Comparison of ENCODE assay signal across 8 mouse cellular contexts in the genomic region with DNA sequence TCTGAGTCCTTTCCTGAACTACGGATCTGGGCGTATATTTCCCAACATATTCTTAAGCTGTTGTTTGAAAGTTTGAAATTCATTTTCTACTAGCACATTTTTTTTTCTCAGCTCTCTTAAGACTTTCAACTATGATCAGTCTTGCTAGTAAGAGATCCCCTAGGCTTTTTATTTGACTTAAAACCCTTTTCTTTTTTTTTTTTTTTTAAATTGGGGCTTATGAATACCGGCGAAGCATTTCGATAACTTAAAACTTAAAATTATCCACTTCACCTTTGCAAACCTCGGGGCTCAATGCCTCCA. TPM values are rescaled to one million over a fixed set of nuclear protein-coding genes. Genes with fewer than 3 reads are reported as not detected.
DNase-seq lines count a peak whose midpoint lies in the region; ATAC-seq and TF ChIP-seq lines count a peak whose summit lies in the region.

No protein-coding gene starts in this region.

- no peaks in the 10 kb centered on the region for H3K9me3 ChIP-seq in forebrain, embryonic 12.5 days
- H3K9me3 ChIP-seq in liver, embryonic 12.5 days (replicated peaks): no peaks in the 10 kb centered on the region

- intact Hi-C loops in heart, adult 2 months (cut with DNase I): loop anchor here (2.0 to 5.0 kb wide), 3 partner anchors 35 to 220 kb away; a partner anchor contains a TSS
- intact Hi-C loops in heart, postnatal 25 days (cut with DNase I): loop anchor here (5.0 kb wide), 3 partner anchors 140 to 215 kb away; no protein-coding TSS in a partner anchor

- no peak for ATAC-seq in forebrain, embryonic 12.5 days (ENCODE audit: low FRiP score)
- no peak for ATAC-seq in liver, embryonic 12.5 days
- no peak for ATAC-seq in inflammation-experienced regulatory T-cells, adult 6 months

- peak overlapping the region; percentile 97 for H3K27ac ChIP-seq in heart, adult 2 months
- H3K27ac ChIP-seq in forebrain, embryonic 12.5 days: peak overlapping the region; percentile 100
- H3K27ac ChIP-seq in liver, embryonic 12.5 days: peak overlapping the region; percentile 99

- peak overlapping the region; percentile 95 for H3ac ChIP-seq in C2C12 (ENCODE audit: control insufficient read depth, insufficient read length, low read depth)

- peak overlapping the region; percentile 74 for H3K4me3 ChIP-seq in heart, adult 2 months
- H3K4me3 ChIP-seq in C2C12 (ENCODE audit: insufficient read depth, poor library complexity, severe bottlenecking): peak overlapping the region; percentile 82
- peak overlapping the region; percentile 94 for H3K4me3 ChIP-seq in forebrain, embryonic 12.5 days (replicated peaks)
- H3K4me3 ChIP-seq in liver, embryonic 12.5 days: peak overlapping the region; percentile 97

- H3K27me3 ChIP-seq in heart, adult 2 months (ENCODE audit: control insufficient read depth, insufficient read depth, low read length): 0 out of 2 replicates have a peak, but pooled peaks cover 2% of the 10 kb centered on the region
- no peaks in the 10 kb centered on the region for H3K27me3 ChIP-seq in C2C12 (ENCODE audit: control insufficient read depth, insufficient read depth, insufficient read length)
- peaks cover 4% of the 10 kb centered on the region for H3K27me3 ChIP-seq in forebrain, embryonic 12.5 days
- H3K27me3 ChIP-seq in liver, embryonic 12.5 days (replicated peaks): 0 out of 2 replicates have a peak, but pooled peaks cover 5% of the 10 kb centered on the region

- TF ChIP-seq EP300 in heart, adult 2 months (IDR thresholded peaks at IDR 0.05; ENCODE audit: insufficient read depth, low read depth, low read length): no peak

- peaks cover 13% of the 10 kb centered on the region for H3K36me3 ChIP-seq in heart, adult 2 months (ENCODE audit: control insufficient read depth, insufficient read depth, low read length)
- peaks cover 5% of the 10 kb centered on the region for H3K36me3 ChIP-seq in C2C12 (ENCODE audit: control insufficient read depth, insufficient read depth)
- no peaks in the 10 kb centered on the region for H3K36me3 ChIP-seq in forebrain, embryonic 12.5 days (replicated peaks)
- H3K36me3 ChIP-seq in liver, embryonic 12.5 days: no peaks in the 10 kb centered on the region

- DNase-seq in heart, adult 2 months: no peak
- no peak for DNase-seq in heart, postnatal 25 days (ENCODE audit: low spot score)
- no peak for DNase-seq in embryo, embryonic 10.5 days (ENCODE audit: low spot score)
- DNase-seq in left cerebral cortex, adult 18-20 months (ENCODE audit: low spot score in 2 of 2): no peak

- H3K9ac ChIP-seq in heart, adult 2 months (ENCODE audit: low read depth, low read length): peak overlapping the region; percentile 71
- peak overlapping the region; percentile 95 for H3K9ac ChIP-seq in forebrain, embryonic 12.5 days
- H3K9ac ChIP-seq in liver, embryonic 12.5 days: peak overlapping the region; percentile 99

- peaks cover 8% of the 10 kb centered on the region for H3K4me1 ChIP-seq in heart, adult 2 months (ENCODE audit: control insufficient read depth, insufficient read depth, low read length)
- peaks cover 29% of the 10 kb centered on the region for H3K4me1 ChIP-seq in forebrain, embryonic 12.5 days
- peaks cover 34% of the 10 kb centered on the region for H3K4me1 ChIP-seq in liver, embryonic 12.5 days

- WGBS in heart, adult 2 months: 4% methylated on average over 6 of the region's 6 CpGs
- 7% methylated on average over 6 of the region's 6 CpGs for WGBS in forebrain, embryonic 12.5 days
- WGBS in liver, embryonic 12.5 days (ENCODE audit: insufficient replicate concordance): 4% methylated on average over 6 of the region's 6 CpGs

- peak overlapping the region; percentile 68 for H3K4me2 ChIP-seq in forebrain, embryonic 12.5 days
- H3K4me2 ChIP-seq in liver, embryonic 12.5 days: peak overlapping the region; percentile 96

- no peak for TF ChIP-seq CTCF in heart, adult 2 months (IDR thresholded peaks at IDR 0.05)
- no peak for TF ChIP-seq CTCF in C2C12 (IDR thresholded peaks at IDR 0.05; ENCODE audit: control insufficient read depth, insufficient read depth, insufficient read length)

- no peak for TF ChIP-seq POLR2A in heart, adult 2 months (IDR thresholded peaks at IDR 0.05; ENCODE audit: insufficient read depth, low read depth, low read length)

- peaks cover 2% of the 10 kb centered on the region; the same call in 1 of the 2 replicates for H3K79me2 ChIP-seq in heart, adult 2 months (replicated peaks; ENCODE audit: control insufficient read depth, insufficient read depth, low read length)
- peaks cover 39% of the 10 kb centered on the region for H3K79me2 ChIP-seq in C2C12 (ENCODE audit: control insufficient read depth, insufficient read depth)

- H3K79me3 ChIP-seq in C2C12 (ENCODE audit: low read depth): peaks cover 35% of the 10 kb centered on the region

TF ChIP-seq in C2C12, 6 proteins besides CTCF, POLR2A, EP300 and RAD21:
- TF ChIP-seq CEBPB (IDR thresholded peaks at IDR 0.05; ENCODE audit: low read depth) (no peak), MYOD1 (IDR thresholded peaks at IDR 0.05; ENCODE audit: control insufficient read depth, insufficient read length, low read depth) (no peak), MYOG (IDR thresholded peaks at IDR 0.05; ENCODE audit: control insufficient read depth, extremely low read depth, insufficient read length) (no peak), USF1 (IDR thresholded peaks at IDR 0.05; ENCODE audit: low read depth) (no peak), MAX (IDR thresholded peaks at IDR 0.05) (no peak), FOSL1 (IDR thresholded peaks at IDR 0.05; ENCODE audit: insufficient read depth, low read length, poor library complexity, severe bottlenecking) (no peak)
TF ChIP-seq in C2C12: peak in this region for 0.

RNA-seq across cellular contexts. Expression of a gene that starts 0.6 kb away (rescaled TPM):
- 10 to 100 TPM; 12.2 to 12.8 TPM for total RNA-seq in heart, adult 2 months (2021)
- 1.7 and 4.2 TPM in 2 replicates for polyA plus RNA-seq in heart, adult 2 months (2012; rRNA removed)
- 10 to 100 TPM; 11.9 to 12.3 TPM for total RNA-seq in heart, postnatal 25 days (2021)
- 1.2 TPM for polyA plus RNA-seq in C2C12 (2012; fragmentation: generic; extraction: Trizol)
- polyA plus RNA-seq in forebrain, embryonic 12.5 days (2016; fragmentation: Nextera tagmentation; extraction: Ambion mirVana): 38.0 and 38.9 TPM in 2 replicates
- polyA plus RNA-seq in liver, embryonic 12.5 days (2016; fragmentation: Nextera tagmentation; extraction: Ambion mirVana): 7.9 and 9.3 TPM in 2 replicates
- total RNA-seq in left cerebral cortex, adult 18-20 months (2021): 10 to 100 TPM; 20.6 to 21.5 TPM
- polyA plus RNA-seq in inflammation-experienced regulatory T-cells, adult 6 months (2017; shearing (Covaris generic)): 10 to 100 TPM; 12.8 to 22.3 (median 15.7) TPM
